Mouse (Mus musculus) brain, embryonic 14.5 days (tissue): ENCODE results near the gene Galt.

ENCODE experiments used
- CTCF ChIP-seq: fragments of 200-500 bp; IDR thresholded peaks from 2 replicates; pipeline ENCODE4 v1.5.1; 2012; ENCODE audit warnings: inconsistent platforms, mild to moderate bottlenecking, moderate library complexity, borderline replicate concordance; ENCODE audit not compliant: insufficient read depth, insufficient read length; ENCODE audit errors: extremely low read depth
- POLR2A ChIP-seq: fragments of 200-500 bp; IDR thresholded peaks from 2 replicates; pipeline ENCODE4 v1.6.1; 2012; ENCODE audit warnings: mild to moderate bottlenecking, inconsistent platforms, borderline replicate concordance; ENCODE audit not compliant: poor library complexity, insufficient read depth, insufficient read length, severe bottlenecking; ENCODE audit errors: extremely low read depth

DNA sequence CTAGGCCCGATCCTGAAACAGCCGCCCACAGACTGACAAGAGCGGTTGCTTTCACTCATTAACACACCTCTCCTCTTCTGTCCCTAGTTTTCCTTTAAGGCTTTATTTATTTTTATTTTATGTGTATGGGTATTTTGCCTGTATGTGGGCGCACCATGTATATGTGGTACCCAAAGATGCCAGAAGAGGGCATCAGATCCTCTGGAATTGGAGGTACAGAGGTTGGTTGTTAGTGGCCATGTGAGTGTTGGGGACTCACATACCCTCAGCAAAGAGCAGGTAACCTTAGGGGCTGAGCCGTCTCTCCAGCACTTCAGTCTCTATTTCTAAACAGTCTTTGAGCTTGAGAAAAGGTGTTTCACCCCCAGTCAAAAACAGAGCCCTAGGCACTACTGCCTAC is 39.4 kb upstream of the Galt start:
- peak; percentile 54; the same call in 1 of the 2 replicates for TF ChIP-seq CTCF
- no peak for TF ChIP-seq POLR2A
